Mouse (Mus musculus) adrenal gland, adult 2 months (tissue): ENCODE data around the gene Jam3. TPM values are rescaled to one million over a fixed set of nuclear protein-coding genes. Genes with fewer than 3 reads are reported as not detected.

Experiments used
- polyA plus RNA-seq: library from polyadenylated mRNA; depleted of rRNA; stranded (reverse); fragments of >200 nt; gene quantifications from 2 replicates; pipeline ENCODE4 v1.2.3, GENCODE M21; 2012; rRNA removed
- total RNA-seq, 2 experiments: library from RNA; stranded (reverse); gene quantifications; 2 replicates each; pipeline ENCODE4 v1.2.3; 2021

The Jam3 gene
- total and polyA plus RNA-seq, 3 experiments, result 23.5 to 35.7 (median 29.8) TPM

Other genes with a start within 250 kb of the Jam3 start
- gene Gm1110, start 232.3 kb downstream of the Jam3 start, total RNA-seq, result not detected
- not detected in 2 replicates for gene Gm1110, start 232.3 kb downstream of the Jam3 start, polyA plus RNA-seq
- 10 to 100 TPM; 54.2 to 69.9 TPM for gene Acad8, start 155.9 kb downstream of the Jam3 start, total RNA-seq
- gene Acad8, start 155.9 kb downstream of the Jam3 start, polyA plus RNA-seq, result 13.3 and 15.9 TPM in 2 replicates
- 10 to 100 TPM; 40.0 to 44.9 TPM for gene Thyn1, start 155.7 kb downstream of the Jam3 start, total RNA-seq
- gene Thyn1, start 155.7 kb downstream of the Jam3 start, polyA plus RNA-seq, result 2.6 and 3.0 TPM in 2 replicates
- 10 to 100 TPM; 34.4 to 38.0 TPM for gene Vps26b, start 125.4 kb downstream of the Jam3 start, total RNA-seq
- gene Vps26b, start 125.4 kb downstream of the Jam3 start, polyA plus RNA-seq, result 46.6 and 51.2 TPM in 2 replicates
- 10 to 100 TPM; 10.9 to 12.2 TPM for gene Ncapd3, start 125.2 kb downstream of the Jam3 start, total RNA-seq
- gene Ncapd3, start 125.2 kb downstream of the Jam3 start, polyA plus RNA-seq, result 12.1 and 13.5 TPM in 2 replicates
- 1 to 10 TPM; 3.0 to 3.6 TPM for gene Igsf9b, start 143.8 kb upstream of the Jam3 start, total RNA-seq
- gene Igsf9b, start 143.8 kb upstream of the Jam3 start, polyA plus RNA-seq, result 2.1 and 2.5 TPM in 2 replicates
- not detected for gene Spata19, start 241.4 kb upstream of the Jam3 start, total RNA-seq
- not detected in 2 replicates for gene Spata19, start 241.4 kb upstream of the Jam3 start, polyA plus RNA-seq